Mouse (Mus musculus) left cerebral cortex, adult 8-10 months (tissue): Measurements from ENCODE around the gene Il11. TPM values are rescaled to one million over a fixed set of nuclear protein-coding genes. Genes with fewer than 3 reads are reported as not detected.

Experiments used
- DNase-seq, 2 experiments: peaks; one replicate each; pipeline ENCODE4 v3.0.0; 2022; ENCODE audit warnings: low spot score in 2 of 2
- total RNA-seq, 4 experiments: library from RNA; stranded (reverse); gene quantifications; 2 replicates each; pipeline ENCODE4 v1.2.4; 2022

Il11 gene
- total RNA-seq, 4 experiments from 2014 or later: 0.26 to 0.70 (median 0.39) TPM

DNA sequence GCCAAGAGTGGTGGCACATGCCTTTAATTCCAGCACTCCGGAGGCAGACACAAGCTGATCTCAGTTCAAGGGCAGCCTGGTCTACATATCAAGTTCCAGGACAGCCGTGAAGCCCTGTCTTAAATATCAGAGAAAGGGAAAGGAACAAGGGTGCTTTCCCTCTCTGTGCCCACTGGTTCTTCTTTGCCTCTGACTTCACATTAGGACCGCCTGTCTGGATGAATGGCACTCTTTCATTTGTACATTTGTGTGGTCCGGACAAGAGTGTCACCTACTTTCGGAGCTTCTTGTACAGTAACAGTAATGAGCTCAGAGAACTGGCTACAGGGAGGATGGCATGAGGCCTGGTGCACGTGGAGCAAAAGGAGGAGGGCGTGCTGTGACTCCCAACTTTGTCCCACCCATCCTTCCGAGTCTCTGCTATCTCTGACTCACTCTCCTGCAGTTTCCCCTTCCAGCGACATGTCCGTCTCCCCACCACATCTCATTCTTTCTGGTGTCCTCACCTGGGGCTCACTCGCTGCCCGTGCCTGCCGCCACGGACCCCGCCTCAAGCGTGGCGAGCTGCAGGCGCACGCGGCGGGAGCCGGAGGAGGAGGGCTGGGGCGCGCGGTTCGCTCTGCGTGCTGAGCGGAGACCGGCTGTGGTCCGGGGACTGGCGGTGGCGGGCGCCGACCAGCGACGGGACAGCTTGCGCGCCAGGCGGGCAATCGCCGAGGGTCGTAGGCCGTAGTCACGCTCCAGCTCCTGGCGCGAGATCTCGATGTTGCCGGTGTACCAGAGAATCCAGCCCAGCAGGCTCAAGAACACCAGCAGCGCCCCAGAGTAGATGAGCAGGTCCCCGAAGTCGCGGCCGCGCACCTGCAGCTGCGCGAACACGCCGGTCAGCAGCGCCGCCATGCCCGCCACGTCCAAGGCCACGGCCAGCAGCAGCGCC, 6.1 kb upstream of the Il11 start:
- peak; percentile 39 to 53 for DNase-seq

DNA sequence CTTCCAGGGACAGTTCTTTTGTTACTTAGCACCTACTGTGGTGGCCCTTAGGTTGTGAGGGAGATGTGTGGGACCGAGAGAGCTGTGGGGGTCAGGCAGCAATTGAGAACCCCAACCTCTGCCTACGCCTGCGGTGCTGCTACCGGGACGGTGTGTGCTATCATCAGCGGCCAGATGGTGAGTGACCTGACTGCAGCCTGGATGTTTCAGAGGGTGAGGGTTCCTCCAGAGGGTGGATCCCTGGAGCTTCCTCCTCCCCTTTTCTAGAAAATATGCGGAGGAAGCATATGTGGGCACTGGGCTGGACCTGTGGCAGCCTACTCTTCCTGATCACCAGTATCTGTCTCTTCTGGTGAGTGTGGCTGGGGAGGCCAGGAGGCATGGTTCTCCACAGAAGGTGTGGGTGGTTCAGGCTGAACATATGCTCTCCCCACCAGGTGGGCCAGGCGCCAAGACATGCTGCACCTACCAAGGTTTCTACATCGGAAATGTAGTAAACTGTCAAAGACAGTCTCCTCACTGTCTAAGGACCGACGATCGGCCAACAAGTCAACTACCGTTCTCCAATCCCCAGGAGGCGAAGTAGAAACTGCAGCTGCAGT, 1.1 kb upstream of the Il11 start:
- no peak for DNase-seq

DNA sequence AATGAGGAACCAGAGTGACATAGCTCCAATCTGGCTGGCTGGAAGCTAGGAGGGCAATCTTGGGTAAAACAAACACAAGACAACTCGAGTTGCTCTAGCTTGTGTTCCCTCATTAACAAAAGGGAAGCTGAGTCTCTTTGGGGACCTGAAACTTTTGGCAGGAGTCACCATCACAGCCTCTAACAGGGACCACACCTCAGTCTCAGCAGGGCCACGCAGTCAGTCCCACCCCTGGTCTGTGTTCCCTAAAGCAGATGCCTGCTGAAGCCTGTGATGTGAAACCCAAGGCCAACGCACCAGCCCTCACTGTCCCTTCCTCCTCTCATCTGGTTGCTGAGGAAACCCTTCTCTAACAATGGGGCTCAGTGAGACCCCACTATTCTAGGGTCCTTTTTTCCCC, 529 bp downstream of the Il11 start:
- no peak for DNase-seq

DNA sequence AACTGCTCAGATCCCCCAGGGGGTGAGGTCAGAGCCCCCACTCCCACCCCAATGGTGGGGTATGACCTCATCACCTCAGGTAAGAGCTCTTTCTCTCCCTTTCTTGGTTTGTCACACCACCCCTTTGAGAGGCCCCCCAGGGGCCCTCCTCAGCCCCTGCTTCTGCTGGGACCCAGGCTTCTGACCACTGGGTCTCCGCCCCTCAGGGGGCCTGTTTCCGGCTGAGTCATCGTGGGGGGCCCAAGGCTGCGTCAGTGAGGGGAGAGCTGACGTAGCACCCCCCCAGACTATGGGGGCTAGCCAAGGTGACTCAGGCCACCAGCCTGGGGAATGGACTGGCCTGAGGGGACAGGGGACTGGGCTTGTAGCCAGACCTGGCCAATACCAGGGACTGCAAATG, 2.7 kb downstream of the Il11 start:
- DNase-seq: no peak

DNA sequence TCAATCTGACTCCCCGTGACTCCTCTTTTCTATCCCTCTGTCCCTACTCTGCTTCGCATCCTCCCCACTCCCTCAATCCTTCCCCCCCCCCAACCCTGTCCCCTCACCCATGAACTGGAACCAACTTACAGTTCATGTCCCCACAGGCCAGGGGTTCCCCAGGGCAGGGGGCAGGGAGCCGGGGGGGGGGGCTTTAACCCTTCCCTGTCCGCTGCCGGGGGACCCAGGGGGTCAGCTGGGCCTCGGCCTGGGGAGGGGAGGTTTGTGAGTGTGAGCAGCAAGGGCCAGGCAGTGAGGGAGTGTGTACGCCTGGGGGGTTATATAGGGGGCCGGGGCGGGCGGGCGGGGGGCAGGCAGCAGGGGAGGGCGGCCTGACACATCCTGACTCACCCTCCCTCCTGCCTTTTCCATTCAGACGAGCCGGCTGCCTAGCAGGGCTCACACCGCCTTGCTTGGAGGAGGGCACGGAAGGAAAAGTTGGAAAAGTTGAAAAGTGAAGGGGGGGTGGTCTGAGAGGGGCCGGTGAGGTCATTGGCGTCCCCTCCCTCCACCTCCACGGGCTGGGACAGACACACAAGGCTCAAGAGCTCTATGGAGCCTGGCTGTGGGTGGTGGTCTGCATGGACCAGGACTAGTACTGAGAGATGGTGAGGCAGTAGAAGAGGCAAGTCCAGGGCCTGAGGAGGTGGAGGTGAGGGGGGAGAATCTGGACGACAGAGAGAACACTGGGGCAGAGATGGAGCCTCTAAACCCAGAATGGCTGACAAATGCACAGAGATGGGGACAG, 4.6 kb downstream of the Il11 start:
- DNase-seq: no peak

DNA sequence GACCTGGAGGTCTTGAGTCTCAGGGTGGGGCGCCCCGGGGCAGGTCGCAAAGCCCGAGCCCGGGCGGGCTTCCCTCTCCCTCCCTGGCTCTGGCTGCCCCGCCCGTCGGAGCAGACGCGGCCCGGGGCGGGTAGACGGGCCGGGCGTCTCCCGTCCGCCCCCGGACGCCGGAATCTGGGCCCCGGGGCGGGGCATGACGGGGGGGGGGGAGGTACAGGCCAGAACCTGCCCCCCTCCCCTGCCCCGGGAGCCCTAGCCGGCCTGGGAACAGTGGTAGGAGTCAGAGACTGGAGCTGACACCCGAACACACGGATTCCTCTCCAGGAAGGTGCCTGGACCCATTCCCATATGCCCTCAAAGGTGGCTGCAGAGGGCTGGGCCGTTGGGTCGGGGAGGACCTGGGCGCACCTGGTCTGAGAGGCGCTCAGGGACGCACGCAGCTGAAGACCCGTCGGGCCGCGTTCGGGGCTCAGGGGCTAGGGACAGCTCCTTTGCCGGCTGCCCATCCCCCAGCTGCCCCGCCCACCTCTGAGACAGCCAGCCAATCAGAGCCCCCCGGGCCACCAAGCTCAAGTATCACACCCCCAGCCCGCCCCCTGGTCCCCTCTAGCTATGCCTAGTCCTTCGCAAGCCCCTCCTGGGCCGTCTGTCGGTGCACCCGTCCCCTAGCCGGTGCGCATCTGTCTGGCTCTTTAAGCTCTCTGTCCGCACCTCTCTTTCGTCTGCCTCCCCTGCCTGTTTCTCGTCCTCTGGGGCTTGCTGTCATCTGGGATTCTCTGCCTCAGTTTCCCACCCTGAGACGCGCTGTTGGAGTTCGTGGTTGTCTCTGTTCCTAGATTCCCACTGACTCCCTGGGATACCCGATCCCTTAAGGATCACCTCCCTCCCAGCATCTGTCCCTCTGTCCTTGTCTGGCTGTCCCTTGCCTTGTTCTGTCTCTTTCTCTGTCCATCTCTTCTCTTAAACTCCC, 5.5 kb downstream of the Il11 start:
- no peak for DNase-seq

DNA sequence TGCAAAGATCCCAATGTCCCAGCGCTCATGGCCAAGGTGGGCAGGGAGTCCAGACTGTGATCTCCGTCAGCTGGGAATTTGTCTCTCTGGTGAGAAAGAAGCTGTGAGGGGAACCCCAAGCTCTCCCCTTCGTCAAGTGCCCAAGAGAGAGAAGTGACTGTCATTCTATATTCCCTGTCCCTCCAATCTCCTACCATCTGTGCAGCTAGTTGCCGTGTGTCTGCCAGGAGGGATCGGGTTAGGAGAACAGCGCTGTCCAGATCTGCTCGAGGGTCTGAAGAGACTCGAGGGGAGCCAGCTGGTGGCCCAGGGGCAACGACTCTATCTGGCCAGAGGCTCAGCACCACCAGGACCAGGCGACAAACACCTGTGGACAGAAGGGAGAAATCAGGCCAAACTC, 6.5 kb downstream of the Il11 start:
- no peak for DNase-seq

DNA sequence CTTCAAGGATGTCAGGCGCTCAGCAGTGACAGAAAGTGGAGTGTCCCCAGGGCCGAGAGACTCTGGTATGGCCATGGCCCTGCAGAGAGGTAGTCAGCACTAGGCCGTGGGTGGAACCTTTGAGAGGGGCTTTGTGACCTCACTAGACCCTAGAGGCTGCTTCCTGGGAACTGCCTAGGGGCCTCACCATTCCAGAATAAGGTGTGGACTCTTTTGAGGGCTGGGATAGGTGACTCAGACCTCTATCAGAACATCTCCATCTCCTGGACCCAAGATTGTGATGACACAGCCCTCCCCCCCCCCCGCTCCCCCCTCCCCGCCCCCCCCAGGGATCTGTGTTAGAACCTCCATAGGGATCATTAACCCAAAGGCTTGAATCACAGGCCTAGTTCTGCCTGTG, 11.5 kb downstream of the Il11 start, which contains the start of gene Fam71e2:
Gene Fam71e2, minus strand, starts transcription at position 101 of the 400 bp plus-strand sequence.
- DNase-seq: no peak

DNA sequence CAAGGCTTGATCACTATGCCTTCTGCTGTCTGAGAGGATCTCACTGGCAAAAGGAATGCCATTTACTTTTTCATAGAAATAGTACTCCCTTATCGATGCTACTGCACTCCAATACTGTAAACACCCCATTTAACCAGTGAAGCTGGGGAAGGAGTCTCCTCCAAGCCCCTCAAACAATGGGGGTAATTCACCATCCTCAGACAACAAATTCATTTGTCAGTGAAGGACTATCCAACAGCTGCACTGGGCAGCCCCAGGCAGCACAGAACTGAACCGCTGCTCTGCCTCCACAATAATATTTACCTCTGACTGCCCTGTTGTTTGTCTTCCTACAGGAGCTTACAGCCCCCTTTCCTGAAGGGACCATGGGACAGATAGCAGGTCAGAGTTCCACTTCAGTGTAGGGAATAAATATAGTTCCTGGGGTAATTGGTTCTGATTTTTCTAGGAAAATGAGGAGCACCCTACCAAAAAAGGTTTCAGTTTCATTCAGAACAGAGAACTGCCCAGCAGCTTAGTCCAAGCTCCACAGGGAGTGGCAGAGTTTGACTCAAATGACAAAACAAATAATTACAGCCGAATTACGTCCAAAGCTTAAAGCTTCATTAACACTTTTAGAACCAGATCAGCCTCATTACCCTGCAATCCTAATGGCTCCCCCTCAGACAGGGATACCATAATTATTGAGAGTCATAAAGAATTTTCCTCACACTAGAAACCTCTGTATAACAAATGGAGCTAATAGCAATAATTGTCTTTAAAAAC, 17.5 kb downstream of the Il11 start:
- no peak for DNase-seq

DNA sequence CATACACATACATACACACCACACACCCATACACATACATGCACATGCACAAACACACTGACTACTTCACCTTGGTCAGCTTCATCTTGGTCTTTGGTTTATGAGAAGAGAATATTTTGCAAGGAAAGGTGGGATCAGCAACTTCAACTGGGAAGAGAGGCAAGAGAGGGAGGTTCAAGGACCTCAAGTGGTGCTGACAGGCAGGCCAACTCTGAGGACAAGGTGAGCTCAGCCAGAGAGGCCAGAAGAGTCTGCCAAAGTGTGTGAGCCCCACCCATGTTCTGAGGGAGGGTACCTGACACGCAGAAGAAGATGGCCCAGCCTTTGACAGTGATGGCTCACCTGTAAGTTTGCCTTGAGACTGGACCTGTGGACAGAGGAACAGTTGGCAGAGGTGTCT, 23.0 kb downstream of the Il11 start:
- no peak for DNase-seq

DNA sequence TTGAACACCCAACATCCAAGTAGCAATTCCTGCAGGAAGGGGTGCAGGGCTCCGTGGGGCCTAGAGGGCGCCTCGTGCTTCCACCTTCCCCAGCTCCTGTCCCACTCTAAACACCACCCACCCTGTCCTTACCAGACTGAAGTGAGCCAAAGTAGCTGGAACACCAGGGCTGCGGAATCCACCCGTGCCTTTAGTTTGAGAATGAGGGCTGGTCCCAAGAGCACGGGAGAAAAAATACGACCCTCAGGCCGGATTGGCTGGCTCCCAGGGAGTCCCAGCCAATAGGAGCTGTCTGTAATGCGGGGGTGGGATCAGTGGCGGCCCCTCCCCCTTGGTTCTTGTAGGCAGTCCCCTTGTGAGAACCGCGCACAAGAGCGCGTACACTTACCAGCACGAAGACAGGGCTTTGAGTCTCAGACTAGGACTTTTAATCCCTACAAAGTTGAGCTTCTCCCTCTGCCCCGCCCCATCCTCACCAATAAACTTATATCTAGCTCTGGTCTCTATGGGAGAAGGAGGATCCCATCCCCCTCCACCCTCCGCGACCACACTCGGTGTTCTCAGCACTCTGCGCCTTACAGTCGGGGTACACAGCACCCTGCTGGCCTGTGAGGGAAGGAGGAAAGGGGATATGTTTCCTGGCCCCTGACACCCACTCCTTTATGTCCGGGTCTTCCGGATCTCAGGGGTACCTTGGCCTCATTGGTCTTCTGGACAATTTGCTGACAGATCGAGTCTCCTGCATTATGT, 29.7 kb downstream of the Il11 start, which contains the start of gene Cox6b2:
Gene Cox6b2, minus strand, starts transcription at position 274 of the 750 bp plus-strand sequence.
- no peak for DNase-seq

DNA sequence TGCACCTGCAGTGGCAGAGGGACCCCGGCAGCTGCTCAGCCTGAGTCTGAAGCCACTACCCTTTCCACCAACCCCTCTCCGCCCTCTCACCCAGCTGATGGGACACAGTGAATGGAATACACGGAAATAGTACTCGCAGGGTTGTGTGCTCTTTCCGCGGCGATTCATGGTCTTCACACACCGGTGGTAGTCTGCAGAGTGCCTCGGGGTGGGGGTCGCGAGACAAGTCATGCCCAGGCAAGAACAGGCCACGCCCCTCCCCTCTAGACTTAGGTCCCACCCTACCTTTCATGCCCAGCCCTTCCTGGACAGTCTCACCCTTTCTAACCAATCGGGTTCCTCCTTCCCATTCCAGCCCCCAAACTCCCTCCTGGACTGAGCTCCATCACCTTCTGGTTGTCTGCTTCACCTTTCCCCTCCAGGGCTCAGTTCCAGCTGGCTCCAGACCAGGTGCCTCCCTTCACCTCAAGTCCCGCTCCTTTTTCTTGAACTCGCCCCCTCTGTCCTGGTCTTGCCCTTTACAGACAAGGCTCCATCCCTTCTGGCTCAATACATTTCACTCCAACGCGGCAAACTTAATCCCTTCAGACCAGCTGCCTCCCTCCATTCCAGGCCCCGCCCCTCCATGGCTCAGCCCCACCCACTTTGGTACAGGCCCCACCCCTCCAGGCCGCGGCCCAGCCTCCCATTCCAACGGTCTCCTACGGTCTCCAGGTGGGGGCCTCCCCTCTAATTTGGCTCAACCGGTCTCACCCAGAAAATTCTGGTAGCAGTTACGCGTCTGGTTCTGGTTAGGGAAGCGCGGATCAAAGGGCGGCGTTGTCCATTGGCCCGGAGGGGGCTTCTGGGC, 30.5 kb downstream of the Il11 start:
- DNase-seq: no peak

DNA sequence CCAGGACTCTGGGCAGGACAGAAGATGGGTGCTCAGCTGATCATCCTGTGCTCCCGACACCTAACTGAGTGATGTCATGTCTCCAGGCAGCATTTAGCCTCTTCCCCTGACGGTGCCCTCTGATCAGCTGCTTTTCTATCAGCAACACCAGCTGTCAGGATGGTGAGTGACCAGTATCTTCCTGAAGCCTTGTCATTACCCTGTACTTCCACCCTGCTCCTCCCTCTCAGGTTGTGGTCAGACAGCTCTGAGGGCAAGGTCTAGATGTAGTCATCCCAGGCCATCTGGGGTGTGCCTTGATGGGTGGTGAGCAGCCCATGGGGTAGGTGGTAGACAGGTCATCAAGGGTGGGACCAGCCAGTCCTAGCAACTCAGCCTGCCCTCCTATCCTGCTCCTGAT, 33.5 kb downstream of the Il11 start:
- no peak for DNase-seq

DNA sequence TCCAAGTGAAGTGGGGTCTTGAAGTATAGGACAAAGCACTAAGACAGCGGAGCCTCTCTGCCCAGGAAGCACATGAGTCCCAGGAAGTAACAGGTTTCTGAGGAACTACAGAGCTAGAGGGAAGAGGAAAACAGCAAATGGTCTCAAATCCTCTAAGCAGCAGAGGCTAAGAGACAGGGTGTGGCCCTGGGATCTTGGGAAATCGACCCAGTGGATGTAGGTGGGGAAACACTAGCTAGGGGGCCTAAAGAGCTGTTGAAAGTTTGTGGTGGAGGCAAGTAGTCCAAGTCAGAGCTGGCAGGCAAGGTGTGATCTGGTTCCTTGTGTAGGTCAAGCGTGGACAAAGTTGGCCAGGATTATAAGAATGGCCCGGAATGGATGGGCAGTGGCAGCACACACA, 34.3 kb downstream of the Il11 start:
- no peak for DNase-seq

DNA sequence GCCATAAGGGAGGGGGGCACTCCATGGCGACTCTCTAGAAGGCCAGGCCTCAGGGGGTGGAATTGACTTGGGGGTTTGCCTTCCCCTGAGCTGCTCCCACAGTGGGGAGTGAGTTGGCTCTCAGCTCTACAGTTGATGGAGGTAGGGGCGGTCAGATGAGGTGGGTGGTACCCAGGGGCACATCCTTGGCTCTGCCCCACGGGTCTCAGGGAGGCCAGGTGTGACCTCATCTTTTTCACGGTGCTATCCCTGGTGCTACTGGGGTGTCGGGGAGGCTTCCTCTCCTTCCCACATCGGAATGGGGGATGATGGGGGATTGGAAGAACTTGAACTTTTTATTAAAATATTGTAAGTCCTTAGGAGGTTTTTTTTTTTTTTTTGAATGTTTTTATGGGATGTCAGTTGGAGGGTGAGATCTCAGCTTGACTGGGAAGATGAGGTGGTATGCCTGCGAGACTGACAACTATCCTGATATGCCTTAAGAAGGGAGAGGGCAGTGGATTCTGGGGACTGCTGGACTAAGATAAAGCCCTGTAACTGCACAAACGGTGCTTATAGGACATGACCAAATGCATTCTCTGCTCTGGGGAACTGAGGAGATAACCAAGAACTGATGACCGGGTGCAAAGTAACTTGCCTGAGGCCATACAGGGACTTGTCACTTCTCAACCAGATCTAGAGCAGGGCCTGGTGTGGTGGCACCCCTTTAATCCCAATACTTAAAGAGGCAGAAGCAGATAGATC, 35.3 kb downstream of the Il11 start:
- DNase-seq: no peak

DNA sequence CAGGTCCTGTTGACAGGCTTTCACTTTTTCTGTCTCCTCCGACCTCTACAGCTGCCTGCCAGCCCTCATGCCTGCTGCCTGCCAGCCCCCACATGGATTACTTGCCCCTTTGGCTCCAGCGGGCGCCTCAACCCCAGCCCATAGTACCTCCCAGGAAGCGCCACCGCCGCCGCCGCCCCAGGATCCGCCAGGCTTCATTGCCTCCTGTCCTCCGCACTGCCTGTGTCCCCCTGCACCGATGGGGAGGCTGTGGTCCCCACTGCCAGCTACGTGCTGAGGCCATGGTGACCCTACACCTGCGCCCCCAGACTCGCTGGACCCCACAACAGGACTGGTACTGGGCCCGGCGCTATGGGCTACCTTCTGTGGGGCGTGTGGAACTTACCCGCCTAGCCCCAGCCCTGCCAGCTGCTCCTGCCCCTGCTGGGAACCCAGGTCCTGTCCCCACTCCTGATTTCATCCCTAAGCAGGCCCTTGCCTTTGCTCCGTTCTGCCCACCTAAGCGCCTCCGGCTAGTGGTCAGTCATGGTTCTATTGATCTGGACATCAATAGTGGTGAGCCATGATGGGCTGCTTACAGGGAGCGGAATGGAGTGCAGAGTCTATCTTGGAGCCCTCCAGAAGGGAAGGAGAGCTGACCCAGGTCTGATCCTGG, 36.2 kb downstream of the Il11 start:
- DNase-seq: no peak

DNA sequence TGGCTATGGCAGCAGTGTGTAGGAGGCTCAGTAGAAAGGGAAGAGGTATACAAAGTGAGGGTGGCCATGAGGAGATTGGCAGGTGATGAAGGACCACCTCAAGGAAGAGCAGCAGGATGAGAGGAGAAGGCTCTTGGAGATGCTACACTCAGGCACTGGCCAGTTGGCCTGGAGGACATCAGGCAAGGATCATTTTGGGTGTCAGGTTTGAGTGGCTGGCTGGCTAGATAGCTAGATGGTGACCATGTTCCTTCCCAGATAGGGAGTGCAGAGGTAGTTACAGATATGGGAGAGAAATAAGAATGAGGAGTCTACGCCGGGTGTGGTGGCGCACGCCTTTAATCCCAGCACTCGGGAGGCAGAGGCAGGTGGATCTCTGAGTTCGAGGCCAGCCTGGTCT, 37.8 kb downstream of the Il11 start:
- DNase-seq: no peak
